Mouse (Mus musculus): ENCODE measurements around the gene Unc80.

Unc80 gene

DNA sequence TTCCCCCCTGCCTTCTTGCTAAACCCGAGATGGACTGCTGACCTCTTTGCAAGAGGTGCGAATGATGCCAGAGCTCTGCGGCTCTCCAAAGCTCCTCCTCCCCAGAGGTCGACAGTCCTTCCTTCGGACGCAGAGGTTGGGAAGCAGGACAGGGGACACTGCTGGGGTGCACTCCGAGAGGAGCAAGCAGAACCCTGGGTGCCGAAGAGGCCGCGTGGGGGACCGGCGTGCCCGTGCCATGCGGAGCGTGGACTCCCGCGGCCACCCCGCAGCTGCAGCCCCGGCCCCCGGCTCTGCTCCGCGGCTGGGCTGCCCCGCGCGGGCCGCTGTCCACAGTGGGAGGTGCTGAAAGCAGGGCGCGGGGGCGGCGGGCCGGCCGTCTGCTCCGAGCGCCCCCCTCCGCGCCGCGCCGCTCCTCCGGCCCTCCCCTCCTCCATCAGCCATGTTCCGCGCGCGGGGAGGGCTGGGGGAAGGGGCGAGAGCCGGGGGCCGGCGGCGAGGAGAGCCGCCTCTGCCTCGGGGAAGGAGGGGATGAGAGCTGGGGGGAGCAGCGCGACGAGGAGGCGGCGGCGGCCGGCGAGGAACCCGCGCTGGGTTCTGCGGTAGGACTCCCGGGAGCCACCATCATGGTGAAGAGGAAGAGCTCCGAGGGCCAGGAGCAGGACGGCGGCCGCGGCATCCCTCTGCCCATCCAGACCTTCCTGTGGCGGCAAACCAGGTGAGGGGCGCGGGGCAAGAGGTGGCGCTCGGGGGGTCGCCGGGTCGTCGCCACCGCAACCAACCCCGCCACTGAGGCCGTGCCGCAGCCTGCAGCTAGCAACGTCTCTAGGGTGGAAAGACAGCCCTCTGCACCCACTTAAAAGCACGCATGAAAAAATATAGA is at the start of gene Unc80:
Gene Unc80 (plus strand): TSS at position 547 of the 883 bp plus-strand sequence.
- DNase-seq, result peak; percentile 3

DNA sequence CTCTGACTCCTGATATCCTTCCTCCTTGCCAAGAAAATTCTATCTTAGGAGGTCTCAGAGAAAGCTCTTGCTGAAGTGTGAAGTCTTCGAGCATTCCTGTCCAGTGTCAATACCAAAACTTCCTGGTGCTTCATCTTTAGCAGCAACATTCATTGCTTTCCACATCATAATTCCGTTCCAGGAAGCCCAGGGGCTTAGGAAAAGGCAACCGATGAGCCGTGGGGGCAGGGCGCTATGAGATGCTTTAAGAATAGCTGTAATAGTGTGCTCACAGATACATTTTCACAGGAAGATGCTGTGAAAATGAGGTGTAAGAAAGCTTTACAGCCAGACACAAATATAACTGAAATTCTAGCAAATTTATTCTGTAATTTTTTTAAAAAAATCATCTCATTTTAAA is 42.1 kb upstream of the Unc80 start:
- no peak for DNase-seq

GRCm38 (mm10) chr1:66430962-66431361 is 37.2 kb upstream of the Unc80 start:
- no peak for DNase-seq

- DNase-seq, result no peak
Measured at GRCm38 (mm10) chr1:66431472-66431871, 36.7 kb upstream of the Unc80 start.

GRCm38 (mm10) chr1:66438069-66438468 is 30.1 kb upstream of the Unc80 start:
- DNase-seq, result no peak

GRCm38 (mm10) chr1:66442922-66443321 is 25.2 kb upstream of the Unc80 start:
- no peak for DNase-seq

DNA sequence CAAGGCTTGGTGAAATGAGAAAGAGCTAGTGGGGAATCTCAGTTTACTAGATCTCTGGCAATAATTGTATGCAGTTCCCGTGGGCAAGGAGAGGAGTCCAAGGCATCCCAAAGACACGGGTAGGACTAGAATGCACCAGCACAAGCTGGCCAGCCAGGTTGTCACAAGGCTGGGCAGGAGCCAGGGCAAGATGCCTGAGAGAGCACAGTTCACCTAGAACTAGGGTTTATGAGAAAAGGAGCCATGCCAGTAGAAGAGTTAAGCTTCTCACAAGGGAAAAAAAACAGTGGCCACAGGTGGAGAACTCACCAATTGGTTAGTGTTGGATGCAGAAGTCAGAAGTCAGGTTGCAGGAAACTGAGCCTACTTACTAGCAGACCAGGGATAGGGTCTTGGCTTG is 18.7 kb upstream of the Unc80 start:
- no peak for DNase-seq

- DNase-seq, result no peak
Measured at GRCm38 (mm10) chr1:66456580-66456979, 11.6 kb upstream of the Unc80 start.

DNA sequence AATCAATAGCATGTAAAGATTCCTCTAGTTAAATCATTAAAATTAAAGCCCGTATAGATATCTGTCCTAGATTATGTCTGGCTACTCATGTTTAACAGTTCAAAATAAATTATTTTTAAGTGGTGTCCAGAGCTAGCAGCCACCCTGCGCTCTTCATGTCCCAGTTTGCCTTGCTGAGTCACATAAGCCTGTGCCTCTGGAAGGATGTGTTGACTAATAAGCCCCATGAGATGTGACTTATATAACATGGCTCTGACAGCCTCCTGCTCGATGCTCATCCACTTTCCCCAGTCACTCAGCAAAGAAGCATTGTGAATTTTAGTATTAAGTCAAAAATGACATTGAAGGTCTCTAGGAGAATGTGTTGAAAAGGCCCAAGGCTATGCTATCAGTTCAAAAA is 10.4 kb upstream of the Unc80 start:
- DNase-seq, result no peak

GRCm38 (mm10) chr1:66459394-66459793 is 8.8 kb upstream of the Unc80 start:
- peak; percentile 1 for DNase-seq

- DNase-seq, result peak; percentile 1
Measured at GRCm38 (mm10) chr1:66460850-66461249, 7.3 kb upstream of the Unc80 start.

- DNase-seq, result no peak
Measured at GRCm38 (mm10) chr1:66468704-66469020, 495 bp downstream of the Unc80 start.

- no peak for DNase-seq
Measured at GRCm38 (mm10) chr1:66482751-66483150, 14.6 kb downstream of the Unc80 start.

DNA sequence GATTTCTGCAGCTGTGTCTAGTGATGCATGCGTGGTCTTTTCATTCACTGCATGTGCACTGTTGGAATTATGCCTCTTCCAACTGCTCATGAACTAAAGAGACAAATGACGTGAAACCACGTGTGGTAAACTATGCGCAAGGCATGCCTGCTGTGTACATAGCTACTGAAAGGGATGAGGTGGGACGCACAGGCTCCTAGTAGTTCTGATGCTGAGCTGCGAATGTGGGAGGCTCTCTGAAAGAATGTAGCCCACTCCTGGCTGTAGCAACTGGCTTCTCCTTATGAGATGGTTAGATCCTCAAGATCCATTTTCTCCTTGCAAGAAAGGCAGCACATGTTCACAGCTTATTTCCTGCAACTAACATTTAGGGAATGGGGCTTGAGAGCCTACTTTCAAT is 24.9 kb downstream of the Unc80 start:
- DNase-seq, result no peak

GRCm38 (mm10) chr1:66495310-66496012 is 27.3 kb downstream of the Unc80 start:
- no peak for DNase-seq

- no peak for DNase-seq
Measured at GRCm38 (mm10) chr1:66550812-66551211, 82.6 kb downstream of the Unc80 start.

GRCm38 (mm10) chr1:66552396-66552966 is 84.3 kb downstream of the Unc80 start:
- DNase-seq, result no peak

DNA sequence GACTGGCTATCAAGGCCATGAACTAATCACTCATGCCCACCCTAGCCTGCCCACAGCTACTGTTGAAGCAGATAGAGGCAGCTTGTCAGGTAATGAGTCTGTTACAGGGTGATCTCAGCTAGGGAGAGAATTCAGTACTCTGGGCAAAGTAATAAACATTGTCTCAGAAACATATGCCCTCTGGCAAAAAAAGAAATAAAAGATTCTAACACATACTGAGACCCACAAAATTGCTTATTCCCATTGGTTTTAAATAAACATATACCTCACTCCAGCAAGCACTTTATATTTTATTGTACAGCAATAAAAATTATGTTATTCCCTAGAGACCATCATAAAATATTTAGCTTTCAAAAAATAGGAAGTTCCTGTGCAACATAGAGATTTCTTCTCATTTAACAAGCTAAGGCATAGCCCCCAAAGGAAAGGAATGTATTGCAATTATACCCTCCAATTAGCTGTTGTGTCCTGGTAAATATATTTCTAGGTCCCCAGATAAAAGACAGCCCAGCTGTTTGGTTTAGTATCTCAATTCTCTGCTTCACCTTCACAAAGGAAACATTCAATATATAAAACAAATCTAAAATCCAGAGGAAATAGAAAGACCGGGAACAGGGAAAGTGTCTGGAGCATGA is 93.6 kb downstream of the Unc80 start:
- DNase-seq, result no peak

GRCm38 (mm10) chr1:66562332-66562731 is 94.2 kb downstream of the Unc80 start:
- no peak for DNase-seq

GRCm38 (mm10) chr1:66569736-66570135 is 101.6 kb downstream of the Unc80 start:
- no peak for DNase-seq

DNA sequence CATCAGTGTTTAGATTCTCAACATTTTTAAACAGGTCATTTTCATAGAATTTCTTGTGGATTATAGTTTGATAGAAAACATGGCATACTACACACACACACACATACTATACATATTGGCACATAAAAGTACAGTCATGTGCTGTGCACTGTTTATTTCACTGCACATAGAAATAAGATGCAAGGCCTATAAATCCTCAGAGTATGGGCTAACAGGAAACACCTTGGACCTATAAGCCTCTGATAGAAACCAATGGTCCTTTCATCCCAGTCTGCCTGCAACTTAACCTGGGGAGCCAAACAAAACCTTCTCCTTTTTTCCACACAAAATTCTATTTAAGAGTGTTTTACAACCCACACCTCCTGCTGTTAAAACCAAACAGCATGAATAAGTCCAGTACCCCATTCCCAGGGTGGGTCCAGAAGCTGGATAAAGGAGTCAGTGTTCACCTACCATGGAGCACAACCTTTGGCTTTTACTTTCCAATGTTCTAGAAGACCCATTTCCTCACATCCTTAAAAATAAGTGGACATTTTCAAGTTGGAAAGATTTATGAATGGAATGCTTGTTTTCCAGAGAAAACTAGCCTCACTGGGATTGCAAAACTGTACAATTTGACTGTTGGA is 129.1 kb downstream of the Unc80 start:
- no peak for DNase-seq

GRCm38 (mm10) chr1:66608304-66608703 is 140.1 kb downstream of the Unc80 start:
- no peak for DNase-seq

- no peak for DNase-seq
Measured at GRCm38 (mm10) chr1:66617188-66617587, 149.0 kb downstream of the Unc80 start.
